Mouse (Mus musculus): ENCODE results near the gene Snx27. TPM values are rescaled to one million over a fixed set of nuclear protein-coding genes. Genes with fewer than 3 reads are reported as not detected.
A peak's percentile ranks its signal among the peaks of the same experiment; 100 is the strongest.

Snx27 gene
- total and polyA plus RNA-seq, 3 experiments, result 23.1 to 35.3 (median 34.9) TPM

- TF ChIP-seq PAX5 (IDR thresholded peaks at IDR 0.05; ENCODE audit: low read length) (no peak), GABPA (IDR thresholded peaks at IDR 0.05; ENCODE audit: insufficient replicate concordance, low read depth, low read length) (no peak), USF2 (conservative IDR thresholded peaks at IDR 0.05; ENCODE audit: low read depth, low read length) (no peak), MAZ (IDR thresholded peaks at IDR 0.05; ENCODE audit: low read depth, low read length) (no peak)
Measured at GRCm38 (mm10) chr3:94612274-94612673, 29.8 kb upstream of the Snx27 start (continued).

GRCm38 (mm10) chr3:94611834-94612233 is 29.3 kb upstream of the Snx27 start:
- H3K27me3 ChIP-seq (replicated peaks), result no peaks in the 10 kb centered on the region
- no peak overlapping the region for H3K4me2 ChIP-seq (ENCODE audit: insufficient read depth, low read depth, poor library complexity, severe bottlenecking)
- no peak for TF ChIP-seq ETS1 (conservative IDR thresholded peaks at IDR 0.05; ENCODE audit: low read depth, low read length)
- no peak for TF ChIP-seq MEF2A (IDR thresholded peaks at IDR 0.05; ENCODE audit: borderline replicate concordance, low read depth, low read length)
- TF ChIP-seq MAX (IDR thresholded peaks at IDR 0.05; ENCODE audit: low read length), result no peak
- 0 out of 2 replicates have a peak, but pooled peaks have one; percentile 13 for TF ChIP-seq NRF1 (IDR thresholded peaks at IDR 0.05; ENCODE audit: low read depth, low read length)
- TF ChIP-seq PAX5 (IDR thresholded peaks at IDR 0.05; ENCODE audit: low read length), result no peak
- no peak for DNase-seq (ENCODE audit: extremely low read depth)
- H3K4me3 ChIP-seq (replicated peaks in 1 of 3; ENCODE audit: low read depth in 2 of 3, low read length in 2 of 3, poor library complexity in 1 of 3), result no peak overlapping the region
- no peak overlapping the region for H3K27ac ChIP-seq (ENCODE audit: insufficient read depth, low read depth)
- no peaks in the 10 kb centered on the region for H3K79me2 ChIP-seq (replicated peaks; ENCODE audit: control insufficient read depth, extremely low read depth, insufficient read depth, poor library complexity, severe bottlenecking)
- in situ Hi-C loops (cut with MboI; ENCODE audit: low pct_ligation_motif_present, low pct_unique_long_range_greater_than_20kb, low sequenced_read_pairs), result loop anchor here (25.0 kb wide), 1 partner anchor 150 kb away; no protein-coding TSS in a partner anchor
- dilution Hi-C loops (cut with MboI; ENCODE audit: extremely low pct_ligation_motif_present, extremely low pct_unique_long_range_greater_than_20kb, low sequenced_read_pairs), result no loop called here
- H3K9ac ChIP-seq (ENCODE audit: insufficient read depth, low read depth), result no peak overlapping the region
- H3K9me3 ChIP-seq (replicated peaks; ENCODE audit: low read length), result no peaks in the 10 kb centered on the region
- H3K36me3 ChIP-seq (replicated peaks in 1 of 2; ENCODE audit: control insufficient read depth in 1 of 2, insufficient read depth in 1 of 2, low read length in 1 of 2), result peaks cover 0 to 12% of the 10 kb centered on the region in 2 experiments
- H3K4me1 ChIP-seq (ENCODE audit: control insufficient read depth in 1 of 2, insufficient read depth in 2 of 2), result peaks cover 26 to 70% of the 10 kb centered on the region in 2 experiments

GRCm38 (mm10) chr3:94611343-94611742 is 28.8 kb upstream of the Snx27 start:
- no peaks in the 10 kb centered on the region for H3K27me3 ChIP-seq (replicated peaks)
- H3K36me3 ChIP-seq (replicated peaks in 1 of 2; ENCODE audit: control insufficient read depth in 1 of 2, insufficient read depth in 1 of 2, low read length in 1 of 2), result peaks cover 0 to 11% of the 10 kb centered on the region in 2 experiments
- H3K4me1 ChIP-seq (ENCODE audit: control insufficient read depth in 1 of 2, insufficient read depth in 2 of 2), result peaks cover 26 to 67% of the 10 kb centered on the region in 2 experiments
- H3K9me3 ChIP-seq (replicated peaks; ENCODE audit: low read length), result no peaks in the 10 kb centered on the region
- no peak overlapping the region for H3K4me2 ChIP-seq (ENCODE audit: insufficient read depth, low read depth, poor library complexity, severe bottlenecking)
- H3K4me3 ChIP-seq (replicated peaks in 1 of 3; ENCODE audit: low read depth in 2 of 3, low read length in 2 of 3, poor library complexity in 1 of 3), result no peak overlapping the region
- no peak for DNase-seq (ENCODE audit: extremely low read depth)
- H3K27ac ChIP-seq (ENCODE audit: insufficient read depth, low read depth), result no peak overlapping the region
- no peak for TF ChIP-seq ZNF384 (IDR thresholded peaks at IDR 0.05; ENCODE audit: low read depth, low read length)
- no peak for TF ChIP-seq MAX (IDR thresholded peaks at IDR 0.05; ENCODE audit: low read length)
- TF ChIP-seq ETS1 (conservative IDR thresholded peaks at IDR 0.05; ENCODE audit: low read depth, low read length), result no peak
- no peak for TF ChIP-seq JUN (IDR thresholded peaks at IDR 0.05; ENCODE audit: insufficient read depth, low read depth, low read length)
- TF ChIP-seq NELFE (IDR thresholded peaks at IDR 0.05; ENCODE audit: low read depth, low read length), result no peak
- TF ChIP-seq RAD21 (IDR thresholded peaks at IDR 0.05; ENCODE audit: low read depth, low read length), result no peak
- TF ChIP-seq NRF1 (IDR thresholded peaks at IDR 0.05; ENCODE audit: low read depth, low read length), result no peak
- no peak for TF ChIP-seq CTCF (conservative IDR thresholded peaks at IDR 0.05 in 1 of 2, IDR thresholded peaks at IDR 0.05 in 1 of 2; ENCODE audit: low read depth in 2 of 2, low read length in 2 of 2)
- no peak for TF ChIP-seq E2F4 (IDR thresholded peaks at IDR 0.05; ENCODE audit: insufficient replicate concordance, low read depth, low read length)
- TF ChIP-seq UBTF (IDR thresholded peaks at IDR 0.05; ENCODE audit: low read depth, low read length), result no peak
- no peak for TF ChIP-seq HCFC1 (IDR thresholded peaks at IDR 0.05; ENCODE audit: low read depth, low read length)
- TF ChIP-seq CHD2 (IDR thresholded peaks at IDR 0.05; ENCODE audit: low read length), result no peak
- TF ChIP-seq GABPA (IDR thresholded peaks at IDR 0.05; ENCODE audit: insufficient replicate concordance, low read depth, low read length), result no peak
- TF ChIP-seq CHD1 (IDR thresholded peaks at IDR 0.05; ENCODE audit: low read depth, low read length), result no peak
- TF ChIP-seq MXI1 (IDR thresholded peaks at IDR 0.05; ENCODE audit: low read depth, low read length), result no peak
- no peaks in the 10 kb centered on the region for H3K79me2 ChIP-seq (replicated peaks; ENCODE audit: control insufficient read depth, extremely low read depth, insufficient read depth, poor library complexity, severe bottlenecking)
- in situ Hi-C loops (cut with MboI; ENCODE audit: low pct_ligation_motif_present, low pct_unique_long_range_greater_than_20kb, low sequenced_read_pairs), result loop anchor here (25.0 kb wide), 1 partner anchor 149 kb away; no protein-coding TSS in a partner anchor
- dilution Hi-C loops (cut with MboI; ENCODE audit: extremely low pct_ligation_motif_present, extremely low pct_unique_long_range_greater_than_20kb, low sequenced_read_pairs), result no loop called here
- H3K9ac ChIP-seq (ENCODE audit: insufficient read depth, low read depth), result no peak overlapping the region

Measured in CH12.LX (cell line).